Mouse (Mus musculus) hindbrain, embryonic 11.5 days (tissue): ENCODE measurements around the gene Bbs5. TPM values are rescaled to one million over a fixed set of nuclear protein-coding genes. Genes with fewer than 3 reads are reported as not detected.

Source experiments
- ATAC-seq: fragments of 200-750 bp; cut with Nextera tagmentation; 2 replicates; pipeline ENCODE4 v1.8.0; 2017; ENCODE audit warnings: mild to moderate bottlenecking, moderate TSS enrichment, moderate library complexity; ENCODE audit not compliant: low FRiP score
- DNase-seq: peaks from one replicate; pipeline ENCODE4 v3.0.0-alpha.2; 2015; ENCODE audit warnings: low spot score
- H3K27ac ChIP-seq: fragments of 300-500 bp; sonication (generic); 2 replicates; pipeline ENCODE4 v1.5.1; 2014; ENCODE audit warnings: mild to moderate bottlenecking, low read depth, low read length
- H3K27me3 ChIP-seq: fragments of 300-500 bp; sonication (generic); 2 replicates; pipeline ENCODE4 v1.6.1; 2014; ENCODE audit warnings: mild to moderate bottlenecking, low read length, moderate library complexity, mixed read lengths; ENCODE audit not compliant: control insufficient read depth, insufficient read depth
- H3K36me3 ChIP-seq: fragments of 300-500 bp; sonication (generic); 2 replicates; pipeline ENCODE4 v1.6.1; 2014; ENCODE audit warnings: mild to moderate bottlenecking, low read length, moderate library complexity, mixed read lengths; ENCODE audit not compliant: control insufficient read depth, insufficient read depth
- H3K4me1 ChIP-seq: fragments of 300-500 bp; sonication (generic); replicated peaks from 2 replicates; pipeline ENCODE4 v1.6.1; 2014; ENCODE audit warnings: low read length, mixed read lengths; ENCODE audit not compliant: control insufficient read depth, insufficient read depth
- H3K4me2 ChIP-seq: fragments of 300-500 bp; sonication (generic); replicated peaks from 2 replicates; pipeline ENCODE4 v1.6.1; 2014; ENCODE audit warnings: mild to moderate bottlenecking, low read depth, low read length
- H3K4me3 ChIP-seq: fragments of 300-500 bp; sonication (generic); 2 replicates; pipeline ENCODE4 v1.5.1; 2014; ENCODE audit warnings: low read depth, low read length
- H3K9ac ChIP-seq: fragments of 300-500 bp; sonication (generic); 2 replicates; pipeline ENCODE4 v1.6.1; 2014; ENCODE audit warnings: low read depth, low read length
- H3K9me3 ChIP-seq: fragments of 300-500 bp; sonication (generic); 2 replicates; pipeline ENCODE4 v1.6.1; 2016; ENCODE audit warnings: low read length; ENCODE audit not compliant: control insufficient read depth
- WGBS: fragments of 180-500 bp; shearing (Covaris S2); extraction: QIAGEN DNeasy Blood & Tissue Kit; methylation state at CpG from one replicate; pipeline ENCODE4 v1.1.7; 2014; 5-methylcytosine and 5-hydroxymethylcytosine counted together
- polyA plus RNA-seq: library from polyadenylated mRNA; unstranded; fragments of >200 nt; fragmentation: Nextera tagmentation; extraction: Ambion mirVana; gene quantifications from 2 replicates; pipeline ENCODE4 v1.2.1, GENCODE M21; 2014

Bbs5 gene
- 20.2 and 21.9 TPM in 2 replicates for polyA plus RNA-seq

DNA sequence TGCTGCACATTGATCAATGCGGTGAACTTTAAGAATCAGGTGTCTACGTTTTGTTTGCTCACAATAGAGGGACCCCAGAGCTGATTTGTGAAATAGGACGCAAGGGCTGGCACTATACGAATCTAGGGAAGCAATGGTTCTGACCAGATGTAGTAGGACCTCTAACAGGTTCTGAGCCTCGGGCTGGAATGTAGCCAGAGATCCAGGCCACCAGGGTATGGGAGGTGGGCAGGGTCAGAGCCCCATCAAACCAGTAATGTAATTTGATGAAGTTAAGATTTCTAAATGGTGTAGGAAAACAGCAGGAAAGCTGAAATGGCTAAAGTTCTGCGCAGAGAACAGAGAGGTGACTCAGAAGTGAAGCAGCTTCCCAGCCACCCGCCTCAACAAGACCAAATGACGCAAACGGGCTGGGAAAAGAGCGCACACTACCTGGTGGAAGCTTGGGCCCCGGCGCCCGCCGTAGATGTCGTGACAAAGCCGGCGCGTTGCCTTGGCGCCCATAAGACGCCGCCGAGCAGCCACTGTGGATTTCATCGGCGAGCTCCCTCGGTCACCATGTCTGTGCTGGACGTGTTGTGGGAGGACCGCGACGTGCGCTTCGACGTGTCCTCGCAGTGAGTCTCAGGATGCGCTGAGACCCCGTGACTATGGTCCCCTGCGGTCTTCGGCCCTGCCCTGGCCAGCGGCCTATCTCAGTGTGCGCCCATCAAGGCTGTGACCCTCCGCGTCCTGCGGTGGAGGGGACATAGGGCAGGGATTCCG is at the start of gene Bbs5:
Gene Bbs5 (plus strand): TSS at position 446 of the 765 bp plus-strand sequence.
- Histone ChIP-seq H3K27ac (no peak within 1 kb of the TSS), H3K4me3 (peak within 1 kb of the TSS; percentile 75), H3K9ac (peak within 1 kb of the TSS; percentile 72), H3K4me1 (no peaks in the 10 kb centered on the region), H3K4me2 (peak within 1 kb of the TSS; percentile 76), H3K27me3 (no peaks in the 10 kb centered on the region), H3K9me3 (no peaks in the 10 kb centered on the region), H3K36me3 (no peaks in the 10 kb centered on the region)
- DNase-seq, result peak; percentile 92
- ATAC-seq, result peak; percentile 94
- 3% methylated on average over 43 of the region's 43 CpGs for WGBS

DNA sequence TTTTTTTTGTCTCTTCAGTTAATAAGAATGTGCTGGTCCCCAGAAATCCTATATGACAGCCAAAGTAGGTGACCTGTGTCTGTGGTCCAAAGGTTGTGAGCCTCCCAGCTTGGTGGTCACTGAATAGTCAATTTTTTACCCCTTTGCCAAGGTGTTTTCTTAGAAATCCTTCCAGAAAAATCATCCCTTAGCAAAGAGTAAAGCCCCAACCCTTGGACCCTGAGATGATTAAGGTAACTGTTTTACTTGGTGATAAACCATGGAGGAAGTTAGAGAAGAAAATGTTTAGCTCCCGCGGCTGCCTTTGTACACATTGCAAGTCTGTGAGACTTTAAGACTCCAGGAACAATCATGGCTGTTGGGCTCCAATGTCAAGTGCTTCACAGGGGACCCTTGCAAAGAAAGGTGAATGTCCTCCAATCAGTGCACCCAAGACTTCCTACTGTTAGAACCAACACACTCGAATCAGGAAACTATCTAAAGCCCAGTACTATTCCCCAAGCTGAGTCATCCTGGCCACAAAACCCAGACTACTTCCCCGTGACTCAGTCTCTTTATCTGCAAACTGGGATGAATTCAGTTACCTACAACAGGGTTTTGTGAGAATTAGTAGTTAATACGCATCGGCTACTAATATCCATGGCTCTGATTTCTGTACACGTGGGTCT is 43.1 kb upstream of the Bbs5 start:
- no peak overlapping the region for H3K27ac ChIP-seq
- 92% methylated on average over 7 of the region's 7 CpGs for WGBS

GRCm38 (mm10) chr2:69606621-69607020 is 40.4 kb upstream of the Bbs5 start:
- Histone ChIP-seq H3K4me2 (no peak overlapping the region), H3K9ac (no peak overlapping the region), H3K9me3 (no peaks in the 10 kb centered on the region), H3K27ac (no peak overlapping the region), H3K4me3 (no peak overlapping the region), H3K27me3 (no peaks in the 10 kb centered on the region), H3K36me3 (no peaks in the 10 kb centered on the region), H3K4me1 (no peaks in the 10 kb centered on the region)
- WGBS, result 97% methylated on average over 3 of the region's 3 CpGs
- ATAC-seq (no peak), DNase-seq (no peak)

More for the DNA sequence above, 43.1 kb upstream of the Bbs5 start:
- no peaks in the 10 kb centered on the region for H3K36me3 ChIP-seq
- no peaks in the 10 kb centered on the region for H3K27me3 ChIP-seq
- ATAC-seq (no peak), DNase-seq (no peak)
- H3K4me1 ChIP-seq, result no peaks in the 10 kb centered on the region
- no peak overlapping the region for H3K4me2 ChIP-seq
- H3K9me3 ChIP-seq, result no peaks in the 10 kb centered on the region
- no peak overlapping the region for H3K9ac ChIP-seq
- H3K4me3 ChIP-seq, result no peak overlapping the region

DNA sequence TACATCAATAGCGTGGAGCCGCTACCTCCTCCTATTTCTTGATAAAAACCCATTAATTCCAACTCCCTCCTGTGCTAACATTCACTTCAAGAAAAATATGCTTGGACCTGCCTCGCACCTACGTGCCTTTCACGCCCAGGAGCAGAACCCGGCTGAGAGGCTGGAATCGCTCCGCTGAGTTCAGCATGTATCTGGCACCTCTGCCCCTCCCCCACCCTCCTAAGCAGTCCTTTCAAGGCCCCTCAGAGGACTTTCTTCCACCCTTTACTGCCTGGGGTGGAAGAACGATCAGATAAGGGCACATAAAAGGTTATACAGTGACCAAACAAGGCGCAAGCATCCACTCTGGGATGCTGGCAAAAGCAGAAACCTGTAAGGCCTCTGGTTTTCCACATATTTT is 34.7 kb upstream of the Bbs5 start:
- ATAC-seq (no peak), DNase-seq (peak; percentile 34)
- H3K9me3 ChIP-seq, result no peaks in the 10 kb centered on the region
- no peak overlapping the region for H3K4me2 ChIP-seq
- no peak overlapping the region for H3K9ac ChIP-seq
- H3K4me1 ChIP-seq, result no peaks in the 10 kb centered on the region
- H3K36me3 ChIP-seq, result no peaks in the 10 kb centered on the region
- no peak overlapping the region for H3K27ac ChIP-seq
- no peaks in the 10 kb centered on the region for H3K27me3 ChIP-seq
- WGBS, result 16% methylated on average over 10 of the region's 10 CpGs
- no peak overlapping the region for H3K4me3 ChIP-seq

GRCm38 (mm10) chr2:69612716-69613115 is 34.3 kb upstream of the Bbs5 start:
- no peaks in the 10 kb centered on the region for H3K36me3 ChIP-seq
- no peak overlapping the region for H3K4me2 ChIP-seq
- H3K27me3 ChIP-seq, result no peaks in the 10 kb centered on the region
- no peak overlapping the region for H3K9ac ChIP-seq
- ATAC-seq (no peak), DNase-seq (no peak)
- H3K27ac ChIP-seq, result no peak overlapping the region
- H3K4me1 ChIP-seq, result no peaks in the 10 kb centered on the region
- no peak overlapping the region for H3K4me3 ChIP-seq
- 61% methylated on average over 9 of the region's 9 CpGs for WGBS
- no peaks in the 10 kb centered on the region for H3K9me3 ChIP-seq

GRCm38 (mm10) chr2:69613237-69613636 is 33.7 kb upstream of the Bbs5 start:
- WGBS, result 74% methylated on average over 4 of the region's 4 CpGs
- DNase-seq, result peak; percentile 28

DNA sequence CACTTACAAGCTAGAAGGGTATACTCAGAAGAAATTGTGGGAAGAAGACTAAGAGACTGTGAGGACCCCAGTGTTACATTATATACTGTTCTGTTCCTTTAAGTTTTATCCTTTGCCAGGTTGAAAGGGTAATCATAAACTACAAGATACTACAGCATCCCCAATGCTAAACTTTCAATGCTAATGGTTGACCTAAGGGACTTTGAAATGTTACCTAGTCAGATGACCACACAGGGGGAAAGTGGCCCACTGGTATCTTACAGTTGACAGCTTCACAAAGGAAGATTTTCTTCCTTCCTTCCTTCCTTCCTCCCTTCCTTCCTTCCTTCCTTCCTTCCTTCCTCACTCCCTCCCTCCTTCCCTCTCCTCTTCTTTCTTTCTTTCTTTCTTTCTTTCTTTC is 28.6 kb upstream of the Bbs5 start:
- Histone ChIP-seq H3K27ac (no peak overlapping the region), H3K9ac (no peak overlapping the region), H3K36me3 (no peaks in the 10 kb centered on the region), H3K4me2 (no peak overlapping the region), H3K27me3 (no peaks in the 10 kb centered on the region), H3K4me1 (no peaks in the 10 kb centered on the region), H3K4me3 (no peak overlapping the region), H3K9me3 (no peaks in the 10 kb centered on the region)
- no peak for ATAC-seq
- DNase-seq, result no peak

More at GRCm38 (mm10) chr2:69613237-69613636, 33.7 kb upstream of the Bbs5 start:
- H3K4me2 ChIP-seq, result no peak overlapping the region
- H3K27ac ChIP-seq, result no peak overlapping the region
- H3K9me3 ChIP-seq, result no peaks in the 10 kb centered on the region
- no peak for ATAC-seq
- H3K27me3 ChIP-seq, result no peaks in the 10 kb centered on the region
- no peaks in the 10 kb centered on the region for H3K4me1 ChIP-seq
- no peaks in the 10 kb centered on the region for H3K36me3 ChIP-seq
- H3K9ac ChIP-seq, result no peak overlapping the region
- no peak overlapping the region for H3K4me3 ChIP-seq

DNA sequence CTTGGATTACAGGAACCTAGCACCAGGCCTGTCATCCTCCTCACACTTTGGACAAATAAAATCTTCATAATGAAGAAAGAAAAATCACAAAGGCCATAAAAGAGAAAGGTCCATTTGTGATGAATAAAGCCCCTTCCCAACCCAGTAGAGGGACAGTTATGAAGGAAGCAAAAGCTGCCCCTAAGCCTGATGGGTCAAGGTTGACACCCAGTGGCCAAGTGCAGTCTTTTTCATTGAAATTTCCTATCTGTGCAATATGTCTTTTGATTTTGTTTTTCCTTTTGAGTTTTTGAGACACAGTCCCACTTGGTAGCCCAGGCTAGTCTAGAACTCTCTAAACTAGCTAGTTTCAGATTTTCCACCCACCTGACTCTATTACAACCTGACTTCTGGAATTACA is 27.7 kb upstream of the Bbs5 start:
- ATAC-seq (no peak), DNase-seq (no peak)
- Histone ChIP-seq H3K9me3 (no peaks in the 10 kb centered on the region), H3K27me3 (no peaks in the 10 kb centered on the region), H3K4me1 (no peaks in the 10 kb centered on the region), H3K4me2 (no peak overlapping the region), H3K4me3 (no peak overlapping the region), H3K27ac (no peak overlapping the region), H3K9ac (no peak overlapping the region), H3K36me3 (no peaks in the 10 kb centered on the region)

GRCm38 (mm10) chr2:69629215-69629614 is 17.8 kb upstream of the Bbs5 start:
- Histone ChIP-seq H3K27ac (no peak overlapping the region), H3K36me3 (no peaks in the 10 kb centered on the region), H3K9me3 (no peaks in the 10 kb centered on the region), H3K4me1 (no peaks in the 10 kb centered on the region), H3K4me3 (no peak overlapping the region), H3K9ac (no peak overlapping the region), H3K4me2 (no peak overlapping the region), H3K27me3 (no peaks in the 10 kb centered on the region)
- WGBS, result 78% methylated on average over 17 of the region's 17 CpGs
- ATAC-seq (no peak), DNase-seq (no peak)
